Mouse (Mus musculus) erythroblast, embryonic 14.5 days (primary cell): ENCODE results near the gene Serac1. TPM values are rescaled to one million over a fixed set of nuclear protein-coding genes. Genes with fewer than 3 reads are reported as not detected.

Experiments used
- H3K27me3 ChIP-seq: 2 replicates; pipeline ENCODE4 v1.6.1; 2012; ENCODE audit warnings: inconsistent platforms; ENCODE audit not compliant: control insufficient read depth
- H3K36me3 ChIP-seq: 2 replicates; pipeline ENCODE4 v1.6.1; 2012; ENCODE audit warnings: mild to moderate bottlenecking, inconsistent platforms; ENCODE audit not compliant: control insufficient read depth
- H3K4me1 ChIP-seq: 2 replicates; pipeline ENCODE4 v1.6.1; 2012; ENCODE audit warnings: inconsistent platforms; ENCODE audit not compliant: control insufficient read depth
- H3K4me3 ChIP-seq: replicated peaks from 2 replicates; pipeline ENCODE3; 2012; ENCODE audit warnings: moderate library complexity, mild to moderate bottlenecking, inconsistent platforms
- H3K9me3 ChIP-seq: 2 replicates; pipeline ENCODE4 v1.6.1; 2012; ENCODE audit warnings: low read length, inconsistent platforms, mixed read lengths; ENCODE audit not compliant: control insufficient read depth
- GATA1 ChIP-seq: IDR thresholded peaks from 2 replicates; pipeline ENCODE4 v1.6.1; 2012; ENCODE audit warnings: low read length, inconsistent platforms, mixed read lengths
- TAL1 ChIP-seq: IDR thresholded peaks from 3 replicates; pipeline ENCODE4 v1.6.1; 2012; ENCODE audit warnings: low read length, inconsistent platforms, mixed read lengths
- polyA plus RNA-seq: library from polyadenylated mRNA; stranded (reverse); fragments of >175 nt; gene quantifications from 2 replicates; pipeline ENCODE4 v1.2.3, GENCODE M21; 2012

The Serac1 gene
- polyA plus RNA-seq, 1 experiment: 0.14 TPM

GRCm38 (mm10) chr17:6003661-6004060 is 75.9 kb downstream of the Serac1 start:
- H3K4me1 ChIP-seq: peaks cover 10% of the 10 kb centered on the region
- H3K36me3 ChIP-seq: no peaks in the 10 kb centered on the region; the same call in 1 of the 2 replicates
- TF ChIP-seq GATA1: no peak
- no peak for TF ChIP-seq TAL1
- H3K27me3 ChIP-seq: no peaks in the 10 kb centered on the region
- no peaks in the 10 kb centered on the region for H3K9me3 ChIP-seq
- H3K4me3 ChIP-seq: no peak overlapping the region

- no peaks in the 10 kb centered on the region for H3K27me3 ChIP-seq
- H3K36me3 ChIP-seq: no peaks in the 10 kb centered on the region; the same call in 1 of the 2 replicates
- H3K4me1 ChIP-seq: peaks cover 10% of the 10 kb centered on the region
- no peaks in the 10 kb centered on the region for H3K9me3 ChIP-seq
- TF ChIP-seq GATA1: no peak
- TF ChIP-seq TAL1: no peak
- no peak overlapping the region for H3K4me3 ChIP-seq
These were observed 77.0 kb downstream of the Serac1 start for GRCm38 (mm10) chr17:6002563-6002962.

- Histone ChIP-seq H3K27me3 (no peaks in the 10 kb centered on the region), H3K4me1 (peaks cover 10% of the 10 kb centered on the region), H3K9me3 (no peaks in the 10 kb centered on the region), H3K4me3 (no peak overlapping the region), H3K36me3 (no peaks in the 10 kb centered on the region; the same call in 1 of the 2 replicates)
- no peak for TF ChIP-seq GATA1
- no peak for TF ChIP-seq TAL1
These were observed 77.7 kb downstream of the Serac1 start for GRCm38 (mm10) chr17:6001836-6002235.

- no peaks in the 10 kb centered on the region; the same call in 1 of the 2 replicates for H3K36me3 ChIP-seq
- TF ChIP-seq GATA1: no peak
- no peak for TF ChIP-seq TAL1
- no peaks in the 10 kb centered on the region for H3K9me3 ChIP-seq
- H3K4me3 ChIP-seq: no peak overlapping the region
- H3K4me1 ChIP-seq: peaks cover 10% of the 10 kb centered on the region
- no peaks in the 10 kb centered on the region for H3K27me3 ChIP-seq
These were observed 78.2 kb downstream of the Serac1 start for GRCm38 (mm10) chr17:6001389-6001788.

GRCm38 (mm10) chr17:6000864-6001319 is 78.6 kb downstream of the Serac1 start:
- no peak for TF ChIP-seq TAL1
- H3K4me1 ChIP-seq: peaks cover 10% of the 10 kb centered on the region
- H3K36me3 ChIP-seq: no peaks in the 10 kb centered on the region; the same call in 1 of the 2 replicates
- no peak overlapping the region for H3K4me3 ChIP-seq
- no peaks in the 10 kb centered on the region for H3K27me3 ChIP-seq
- no peaks in the 10 kb centered on the region for H3K9me3 ChIP-seq

GRCm38 (mm10) chr17:5999039-5999543 is 80.5 kb downstream of the Serac1 start:
- Histone ChIP-seq H3K9me3 (no peaks in the 10 kb centered on the region), H3K4me3 (no peak overlapping the region), H3K36me3 (no peaks in the 10 kb centered on the region; the same call in 1 of the 2 replicates), H3K27me3 (no peaks in the 10 kb centered on the region), H3K4me1 (no peaks in the 10 kb centered on the region)
- TF ChIP-seq TAL1: no peak
- no peak for TF ChIP-seq GATA1

- Histone ChIP-seq H3K36me3 (no peaks in the 10 kb centered on the region; the same call in 1 of the 2 replicates), H3K27me3 (no peaks in the 10 kb centered on the region), H3K4me1 (no peaks in the 10 kb centered on the region), H3K9me3 (no peaks in the 10 kb centered on the region), H3K4me3 (no peak overlapping the region)
- no peak for TF ChIP-seq TAL1
- TF ChIP-seq GATA1: no peak
These were observed 81.4 kb downstream of the Serac1 start for GRCm38 (mm10) chr17:5998235-5998500.

- H3K9me3 ChIP-seq: no peaks in the 10 kb centered on the region
- H3K4me1 ChIP-seq: no peaks in the 10 kb centered on the region
- H3K4me3 ChIP-seq: no peak overlapping the region
- no peaks in the 10 kb centered on the region for H3K27me3 ChIP-seq
- TF ChIP-seq TAL1 (no peak), GATA1 (no peak)
- no peaks in the 10 kb centered on the region; the same call in 1 of the 2 replicates for H3K36me3 ChIP-seq
These were observed 81.9 kb downstream of the Serac1 start for GRCm38 (mm10) chr17:5997380-5998234.

- Histone ChIP-seq H3K4me3 (no peak overlapping the region), H3K27me3 (no peaks in the 10 kb centered on the region), H3K4me1 (no peaks in the 10 kb centered on the region), H3K36me3 (no peaks in the 10 kb centered on the region), H3K9me3 (no peaks in the 10 kb centered on the region)
- TF ChIP-seq GATA1 (no peak), TAL1 (no peak)
These were observed 83.0 kb downstream of the Serac1 start for GRCm38 (mm10) chr17:5996589-5996988.

- H3K27me3 ChIP-seq: no peaks in the 10 kb centered on the region
- TF ChIP-seq TAL1 (no peak), GATA1 (no peak)
- no peak overlapping the region for H3K4me3 ChIP-seq
- no peaks in the 10 kb centered on the region for H3K9me3 ChIP-seq
- H3K36me3 ChIP-seq: no peaks in the 10 kb centered on the region; the same call in 1 of the 2 replicates
- no peaks in the 10 kb centered on the region for H3K4me1 ChIP-seq
These were observed 84.9 kb downstream of the Serac1 start for GRCm38 (mm10) chr17:5994606-5995005.
